Mouse (Mus musculus) intestine, embryonic 14.5 days (tissue): ENCODE data around the gene Arhgap27. TPM values are rescaled to one million over a fixed set of nuclear protein-coding genes. Genes with fewer than 3 reads are reported as not detected.
A peak's percentile ranks its signal among the peaks of the same experiment; 100 is the strongest.

Experiments used
- ATAC-seq: fragments of 200-750 bp; cut with Nextera tagmentation; replicated peaks from 2 replicates; pipeline ENCODE4 v1.8.0; 2017; ENCODE audit warnings: low read depth, moderate number of reproducible peaks, moderate TSS enrichment, moderate library complexity; ENCODE audit not compliant: low FRiP score, low TSS enrichment
- DNase-seq: peaks from one replicate; pipeline ENCODE4 v3.0.0-alpha.2; 2018; ENCODE audit warnings: low spot score
- H3K27ac ChIP-seq: fragments of 300-500 bp; sonication (generic); 2 replicates; pipeline ENCODE4 v1.5.1; 2014; ENCODE audit warnings: low read depth, mild to moderate bottlenecking, control low read depth
- H3K27me3 ChIP-seq: fragments of 300-500 bp; sonication (generic); replicated peaks from 2 replicates; pipeline ENCODE4 v1.6.1; 2014; ENCODE audit warnings: low read length, control low read depth; ENCODE audit not compliant: control insufficient read depth, insufficient read depth
- H3K36me3 ChIP-seq: fragments of 300-500 bp; sonication (generic); 2 replicates; pipeline ENCODE4 v1.6.1; 2014; ENCODE audit warnings: low read length, control low read depth; ENCODE audit not compliant: control insufficient read depth, insufficient read depth
- H3K4me1 ChIP-seq: fragments of 300-500 bp; sonication (generic); replicated peaks from 2 replicates; pipeline ENCODE4 v1.6.1; 2014; ENCODE audit warnings: low read length, control low read depth, mixed read lengths; ENCODE audit not compliant: control insufficient read depth, insufficient read depth
- H3K4me2 ChIP-seq: fragments of 300-500 bp; sonication (generic); 2 replicates; pipeline ENCODE4 v1.6.1; 2014; ENCODE audit warnings: low read length
- H3K4me3 ChIP-seq: fragments of 300-500 bp; sonication (generic); 2 replicates; pipeline ENCODE4 v1.5.1; 2014; ENCODE audit warnings: low read depth, low read length, control low read depth, mixed read lengths
- H3K9ac ChIP-seq: fragments of 300-500 bp; sonication (generic); 2 replicates; pipeline ENCODE4 v1.6.1; 2014; ENCODE audit warnings: mild to moderate bottlenecking, low read length
- H3K9me3 ChIP-seq: fragments of 300-500 bp; sonication (generic); 2 replicates; pipeline ENCODE4 v1.6.1; 2016; ENCODE audit warnings: low read length, control low read depth; ENCODE audit not compliant: control insufficient read depth
- WGBS: fragments of 180-500 bp; shearing (Covaris S2); extraction: QIAGEN DNeasy Blood & Tissue Kit; methylation state at CpG from one replicate; pipeline ENCODE4 v1.1.7; 2014; 5-methylcytosine and 5-hydroxymethylcytosine counted together
- polyA plus RNA-seq: library from polyadenylated mRNA; unstranded; fragments of >200 nt; fragmentation: Nextera tagmentation; extraction: Ambion mirVana; gene quantifications from 2 replicates; pipeline ENCODE4 v1.2.1, GENCODE M21; 2014

The Arhgap27 gene
- polyA plus RNA-seq, 1 experiment from 2014 or later: 24.8 TPM

DNA sequence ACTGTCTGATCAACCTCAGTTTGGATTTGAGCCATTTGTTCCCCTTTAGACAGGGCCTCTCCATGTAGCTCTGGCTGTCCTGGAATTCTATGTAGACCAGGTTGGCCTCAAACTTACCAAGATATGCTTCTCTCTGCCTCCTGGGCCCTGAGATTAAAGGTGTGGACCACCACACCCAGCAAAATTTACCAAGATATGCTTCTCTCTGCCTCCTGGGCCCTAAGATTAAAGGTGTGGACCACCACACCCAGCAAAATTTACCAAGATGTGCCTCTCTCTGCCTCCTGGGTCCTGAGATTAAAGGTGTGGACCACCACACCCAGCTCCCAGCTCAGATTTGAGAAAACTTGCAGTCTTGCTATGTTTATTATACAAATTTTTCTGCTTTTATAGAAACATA, 41.1 kb upstream of the Arhgap27 start:
- Histone ChIP-seq H3K27me3 (no peaks in the 10 kb centered on the region), H3K9me3 (no peaks in the 10 kb centered on the region), H3K4me1 (no peaks in the 10 kb centered on the region), H3K4me2 (no peak overlapping the region), H3K4me3 (no peak overlapping the region), H3K27ac (no peak overlapping the region), H3K36me3 (no peaks in the 10 kb centered on the region; the same call in 1 of the 2 replicates), H3K9ac (no peak overlapping the region)
- no peak for ATAC-seq
- no peak for DNase-seq

DNA sequence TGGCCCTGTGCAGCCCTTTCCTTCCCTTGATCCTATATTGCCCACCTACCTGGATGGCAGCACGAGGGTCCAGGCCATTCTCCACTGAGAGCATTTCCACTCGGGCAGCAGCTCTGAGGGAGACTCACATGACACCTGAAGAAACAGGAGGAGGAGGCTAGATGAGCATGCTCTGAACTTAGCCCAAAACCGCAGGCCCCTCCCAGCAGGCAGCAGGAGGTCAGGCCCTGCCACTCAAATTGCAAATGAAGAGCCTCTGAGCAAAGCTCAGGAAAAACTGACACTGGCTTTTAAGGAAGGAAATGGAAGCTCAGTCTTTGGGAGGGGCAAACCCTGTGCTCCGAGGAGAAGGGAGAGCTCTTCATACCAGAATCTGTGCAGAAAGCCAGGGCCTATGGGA, 40.3 kb upstream of the Arhgap27 start:
- DNase-seq: no peak
- Histone ChIP-seq H3K27me3 (no peaks in the 10 kb centered on the region), H3K9me3 (no peaks in the 10 kb centered on the region), H3K4me3 (no peak overlapping the region), H3K36me3 (no peaks in the 10 kb centered on the region; the same call in 1 of the 2 replicates), H3K27ac (no peak overlapping the region), H3K4me1 (no peaks in the 10 kb centered on the region), H3K4me2 (no peak overlapping the region), H3K9ac (no peak overlapping the region)
- ATAC-seq: no peak
- WGBS: 66% methylated on average over 4 of the region's 4 CpGs

DNA sequence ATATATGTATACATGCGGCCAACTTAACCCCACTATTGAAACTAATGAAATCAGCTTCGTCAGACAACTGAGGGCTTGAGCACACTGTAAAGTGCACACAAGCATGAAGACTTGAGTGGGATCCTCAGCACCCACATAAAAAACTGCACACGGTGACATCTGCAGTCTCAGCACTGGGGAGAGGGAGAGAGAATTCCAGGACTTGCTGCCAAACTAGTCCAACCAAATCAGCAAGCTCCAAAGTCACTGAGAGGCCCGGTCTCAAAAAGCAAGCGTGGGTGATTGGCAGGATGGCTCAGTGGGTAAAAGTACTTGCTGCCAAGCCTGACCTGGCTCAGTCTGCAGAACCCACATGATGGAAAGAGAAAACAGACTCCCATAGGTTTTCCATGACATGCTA, 39.2 kb upstream of the Arhgap27 start:
- 91% methylated on average over 5 of the region's 5 CpGs for WGBS
- DNase-seq (no peak), ATAC-seq (no peak)
- Histone ChIP-seq H3K4me1 (no peaks in the 10 kb centered on the region), H3K27me3 (no peaks in the 10 kb centered on the region), H3K9me3 (no peaks in the 10 kb centered on the region), H3K36me3 (no peaks in the 10 kb centered on the region; the same call in 1 of the 2 replicates), H3K4me3 (no peak overlapping the region), H3K4me2 (no peak overlapping the region), H3K27ac (no peak overlapping the region), H3K9ac (no peak overlapping the region)

DNA sequence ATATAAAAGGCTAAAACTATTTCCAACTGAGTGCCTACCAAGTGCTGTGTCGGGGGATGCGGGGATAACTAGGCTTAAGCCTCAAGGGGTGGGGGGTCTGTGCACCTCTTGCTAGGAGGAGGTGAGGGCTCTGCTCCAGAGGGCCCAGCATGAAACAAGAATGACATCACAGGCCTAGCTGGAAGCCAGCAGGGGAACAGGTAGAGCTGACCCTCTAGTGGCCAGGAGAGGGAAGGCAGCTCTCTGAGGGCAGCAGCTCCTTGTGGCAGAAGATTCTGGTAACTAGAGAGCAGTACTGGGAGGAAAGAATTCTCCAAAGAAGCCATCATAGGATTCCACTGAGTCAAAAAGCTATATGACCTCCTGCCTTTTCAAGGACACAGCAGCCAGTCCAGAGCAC, 38.7 kb upstream of the Arhgap27 start:
- no peak overlapping the region for H3K4me2 ChIP-seq
- no peaks in the 10 kb centered on the region; the same call in 1 of the 2 replicates for H3K36me3 ChIP-seq
- H3K27ac ChIP-seq: no peak overlapping the region
- no peaks in the 10 kb centered on the region for H3K27me3 ChIP-seq
- no peaks in the 10 kb centered on the region for H3K9me3 ChIP-seq
- peak; percentile 59 for DNase-seq
- ATAC-seq: no peak
- 63% methylated on average over 2 of the region's 2 CpGs for WGBS
- H3K9ac ChIP-seq: no peak overlapping the region
- H3K4me3 ChIP-seq: no peak overlapping the region
- H3K4me1 ChIP-seq: no peaks in the 10 kb centered on the region

DNA sequence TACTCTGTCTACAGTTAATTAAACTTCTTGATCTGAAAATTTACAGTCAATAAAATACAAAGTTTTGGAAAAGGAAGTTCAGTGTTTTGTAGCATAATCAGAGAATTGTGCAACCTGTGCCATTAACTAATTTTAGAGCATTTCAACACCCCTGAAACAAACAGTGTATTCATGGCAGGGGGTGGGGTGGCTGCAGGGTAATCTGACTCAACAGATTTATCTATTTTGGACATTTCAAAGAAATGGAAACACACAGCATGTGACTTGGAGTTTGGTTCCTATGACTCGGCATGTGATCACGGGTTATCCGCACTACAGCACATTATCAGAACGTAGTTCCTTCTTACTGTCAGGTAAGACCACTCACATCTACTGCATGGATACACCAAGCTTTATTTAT, 36.5 kb upstream of the Arhgap27 start:
- peaks cover 19% of the 10 kb centered on the region for H3K36me3 ChIP-seq
- 95% methylated on average over 4 of the region's 4 CpGs for WGBS
- no peak overlapping the region for H3K4me3 ChIP-seq
- ATAC-seq: no peak
- no peak for DNase-seq
- no peaks in the 10 kb centered on the region for H3K27me3 ChIP-seq
- no peak overlapping the region for H3K4me2 ChIP-seq
- H3K27ac ChIP-seq: no peak overlapping the region
- H3K4me1 ChIP-seq: no peaks in the 10 kb centered on the region
- H3K9me3 ChIP-seq: no peaks in the 10 kb centered on the region
- no peak overlapping the region for H3K9ac ChIP-seq

DNA sequence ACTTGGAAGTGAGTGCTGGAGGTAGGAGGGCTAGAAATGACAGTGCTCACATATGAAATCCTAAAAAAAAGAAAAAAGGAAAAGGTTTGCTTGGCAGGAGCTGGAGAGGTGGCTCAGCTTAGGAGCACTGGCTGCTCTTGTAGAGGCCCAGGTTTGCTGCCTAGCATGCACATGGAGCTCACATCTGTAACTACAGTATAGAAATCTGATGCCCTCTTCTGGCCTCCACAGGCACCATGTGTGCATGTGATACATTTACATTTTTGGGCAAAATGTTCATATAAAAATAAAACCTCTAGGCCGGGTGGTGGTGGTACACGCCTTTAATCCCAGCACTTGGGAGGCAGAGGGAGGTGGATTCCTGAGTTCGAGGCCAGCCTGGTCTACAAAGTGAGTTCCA, 35.6 kb upstream of the Arhgap27 start:
- Histone ChIP-seq H3K4me2 (no peak overlapping the region), H3K9me3 (no peaks in the 10 kb centered on the region), H3K36me3 (peaks cover 28% of the 10 kb centered on the region), H3K4me3 (no peak overlapping the region), H3K9ac (no peak overlapping the region), H3K27me3 (no peaks in the 10 kb centered on the region), H3K27ac (no peak overlapping the region), H3K4me1 (no peaks in the 10 kb centered on the region)
- DNase-seq: no peak
- 91% methylated on average over 3 of the region's 3 CpGs for WGBS
- ATAC-seq: no peak

DNA sequence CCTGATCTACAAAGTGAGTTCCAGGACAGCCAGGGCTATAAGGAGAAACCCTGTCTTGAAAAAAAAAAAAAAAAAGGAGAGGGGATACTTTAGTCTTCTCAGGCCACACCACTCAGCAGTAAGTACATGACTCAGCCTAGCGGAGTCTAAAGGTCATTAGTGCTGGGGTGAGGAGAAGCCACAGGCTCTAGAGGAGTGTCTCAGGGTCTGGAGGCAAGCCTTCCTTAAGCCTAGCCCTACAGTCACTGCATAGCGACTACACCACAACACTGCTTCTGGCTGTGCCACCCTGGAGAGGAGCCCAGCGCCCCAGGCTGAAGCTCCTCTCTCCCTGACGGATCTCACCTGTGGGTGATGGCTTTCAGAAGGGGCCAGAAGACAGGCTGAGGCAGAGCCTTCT, 33.2 kb upstream of the Arhgap27 start:
- no peak overlapping the region for H3K4me2 ChIP-seq
- no peaks in the 10 kb centered on the region for H3K27me3 ChIP-seq
- H3K9me3 ChIP-seq: no peaks in the 10 kb centered on the region
- no peak overlapping the region for H3K27ac ChIP-seq
- H3K4me3 ChIP-seq: no peak overlapping the region
- no peaks in the 10 kb centered on the region for H3K4me1 ChIP-seq
- H3K9ac ChIP-seq: no peak overlapping the region
- WGBS: 94% methylated on average over 4 of the region's 4 CpGs
- DNase-seq: no peak
- peaks cover 43% of the 10 kb centered on the region for H3K36me3 ChIP-seq
- peak; percentile 40; the same call in 1 of the 2 replicates for ATAC-seq

DNA sequence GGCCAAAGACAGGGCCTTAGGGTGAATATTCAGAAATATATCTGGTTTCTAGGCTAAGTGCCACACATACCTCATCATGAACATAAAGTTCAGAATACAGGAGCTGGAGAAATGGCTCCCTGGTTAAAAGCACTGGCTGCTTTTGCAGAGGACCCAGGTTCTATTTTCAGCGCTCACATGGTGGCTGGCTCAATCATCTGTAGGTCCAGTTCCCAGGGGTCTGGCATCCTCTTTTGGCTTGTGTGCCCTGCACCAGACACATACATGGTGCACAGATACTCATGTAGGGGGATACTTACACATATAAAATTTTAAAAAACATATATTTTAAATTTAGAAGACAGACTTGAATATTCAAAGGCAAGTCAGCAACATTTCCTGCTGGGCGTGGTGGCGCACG, 32.7 kb upstream of the Arhgap27 start:
- no peak overlapping the region for H3K4me2 ChIP-seq
- no peak overlapping the region for H3K4me3 ChIP-seq
- WGBS: 97% methylated on average over 4 of the region's 4 CpGs
- DNase-seq: no peak
- no peak overlapping the region for H3K27ac ChIP-seq
- no peaks in the 10 kb centered on the region for H3K4me1 ChIP-seq
- ATAC-seq: no peak
- H3K27me3 ChIP-seq: no peaks in the 10 kb centered on the region
- no peaks in the 10 kb centered on the region for H3K9me3 ChIP-seq
- H3K36me3 ChIP-seq: peaks cover 43% of the 10 kb centered on the region
- no peak overlapping the region for H3K9ac ChIP-seq

DNA sequence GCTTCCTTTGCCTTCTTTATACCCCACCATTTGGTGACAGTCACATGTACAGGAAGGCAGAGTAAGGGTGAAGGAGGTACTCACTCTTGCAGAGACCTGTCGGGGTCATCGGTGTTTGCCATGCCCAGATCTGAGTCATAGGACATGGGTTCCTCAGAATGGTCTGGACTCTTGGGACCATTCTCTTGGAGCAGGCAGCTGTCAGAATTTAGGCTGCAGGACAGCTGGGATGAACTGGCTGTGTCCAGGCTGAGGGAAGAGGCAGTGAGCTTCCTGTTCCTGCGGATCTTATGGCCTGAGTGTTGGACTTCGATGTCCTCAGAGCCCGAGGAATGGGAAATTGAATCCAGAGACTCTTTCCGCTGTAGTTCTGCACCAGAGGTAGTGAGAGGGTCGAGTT, 31.1 kb upstream of the Arhgap27 start:
- Histone ChIP-seq H3K36me3 (peaks cover 49% of the 10 kb centered on the region), H3K9me3 (no peaks in the 10 kb centered on the region), H3K27ac (no peak overlapping the region), H3K4me1 (no peaks in the 10 kb centered on the region), H3K9ac (no peak overlapping the region), H3K4me3 (no peak overlapping the region), H3K4me2 (no peak overlapping the region), H3K27me3 (no peaks in the 10 kb centered on the region)
- WGBS: 91% methylated on average over 7 of the region's 7 CpGs
- ATAC-seq (no peak), DNase-seq (no peak)
